Mouse (Mus musculus) left cerebral cortex, adult 8-10 months (tissue): Measurements from ENCODE around the gene Pmm1. TPM values are rescaled to one million over a fixed set of nuclear protein-coding genes. Genes with fewer than 3 reads are reported as not detected.

Source experiments
- DNase-seq, 2 experiments: peaks; one replicate each; pipeline ENCODE4 v3.0.0; 2022; ENCODE audit warnings: low spot score in 2 of 2
- total RNA-seq, 4 experiments: library from RNA; stranded (reverse); gene quantifications; 2 replicates each; pipeline ENCODE4 v1.2.4; 2022

Pmm1 gene
- total RNA-seq, 4 experiments from 2014 or later = 180 to 198 (median 188) TPM

- peak in 1 of 2 experiments; percentile 47 for DNase-seq
Observed at GRCm38 (mm10) chr15:81957598-81957997, 3.1 kb downstream of the Pmm1 start.

- peak in 1 of 2 experiments; percentile 23 for DNase-seq
Observed at GRCm38 (mm10) chr15:81956457-81956856, 4.3 kb downstream of the Pmm1 start.

- DNase-seq = peak in 1 of 2 experiments; percentile 6
Observed at GRCm38 (mm10) chr15:81955414-81955813, 5.3 kb downstream of the Pmm1 start.

- peak in 1 of 2 experiments; percentile 7 for DNase-seq
Observed at GRCm38 (mm10) chr15:81954716-81955115, 6.0 kb downstream of the Pmm1 start.

GRCm38 (mm10) chr15:81954151-81954583 is 6.6 kb downstream of the Pmm1 start:
- DNase-seq = no peak

- DNase-seq = no peak
Observed at GRCm38 (mm10) chr15:81952310-81952709, 8.4 kb downstream of the Pmm1 start.

GRCm38 (mm10) chr15:81951159-81951558 is 9.6 kb downstream of the Pmm1 start:
- DNase-seq = no peak

- DNase-seq = no peak
Observed at GRCm38 (mm10) chr15:81950716-81951115, 10.0 kb downstream of the Pmm1 start.

- DNase-seq = no peak
Observed at GRCm38 (mm10) chr15:81949476-81950131, 11.1 kb downstream of the Pmm1 start.

- DNase-seq = no peak
Observed at GRCm38 (mm10) chr15:81949076-81949475, 11.7 kb downstream of the Pmm1 start.

- DNase-seq = no peak
Observed at GRCm38 (mm10) chr15:81943176-81943749, 17.5 kb downstream of the Pmm1 start.

GRCm38 (mm10) chr15:81941010-81941409 is 19.7 kb downstream of the Pmm1 start:
- DNase-seq = no peak

GRCm38 (mm10) chr15:81940219-81940618 is 20.5 kb downstream of the Pmm1 start:
- no peak for DNase-seq

- DNase-seq = no peak
Observed at GRCm38 (mm10) chr15:81939774-81940173, 21.0 kb downstream of the Pmm1 start.

GRCm38 (mm10) chr15:81939157-81939715 is 21.5 kb downstream of the Pmm1 start:
- no peak for DNase-seq

- no peak for DNase-seq
Observed at GRCm38 (mm10) chr15:81938246-81938645, 22.5 kb downstream of the Pmm1 start.

GRCm38 (mm10) chr15:81937098-81937972 is 23.4 kb downstream of the Pmm1 start:
- peak; percentile 52 to 78 for DNase-seq

- DNase-seq = peak in 1 of 2 experiments; percentile 56
Observed at GRCm38 (mm10) chr15:81936679-81937078, 24.1 kb downstream of the Pmm1 start, which contains the start of gene Csdc2. Gene Csdc2, plus strand, starts transcription at chr15:81936759.

GRCm38 (mm10) chr15:81935869-81936637 is 24.7 kb downstream of the Pmm1 start:
- no peak for DNase-seq

GRCm38 (mm10) chr15:81933986-81934385 is 26.7 kb downstream of the Pmm1 start:
- DNase-seq = no peak

GRCm38 (mm10) chr15:81932951-81933470 is 27.7 kb downstream of the Pmm1 start:
- DNase-seq = peak in 1 of 2 experiments; percentile 85
